Mouse (Mus musculus) WW6 (cell line): ENCODE results near the gene Igsf21.

Source experiments
- DNase-seq: peaks from one replicate; pipeline ENCODE4 v3.0.0-alpha.2; 2013; ENCODE audit warnings: low read depth, low spot score

Gene Igsf21

GRCm38 (mm10) chr4:140200296-140200695 lies 46.3 kb downstream of the Igsf21 start:
- DNase-seq = no peak

GRCm38 (mm10) chr4:140196717-140197116 lies 49.9 kb downstream of the Igsf21 start:
- DNase-seq = no peak

GRCm38 (mm10) chr4:140192276-140193002 lies 54.1 kb downstream of the Igsf21 start:
- no peak for DNase-seq

- no peak for DNase-seq
Observed at GRCm38 (mm10) chr4:140189601-140190000, 57.0 kb downstream of the Igsf21 start.

- DNase-seq = no peak
Observed at GRCm38 (mm10) chr4:140188626-140189025, 58.0 kb downstream of the Igsf21 start.

- DNase-seq = no peak
Observed at GRCm38 (mm10) chr4:140187404-140188145, 59.0 kb downstream of the Igsf21 start.

- no peak for DNase-seq
Observed at GRCm38 (mm10) chr4:140179576-140179975, 67.0 kb downstream of the Igsf21 start.

- DNase-seq = peak; percentile 31
Observed at GRCm38 (mm10) chr4:140177055-140177454, 69.5 kb downstream of the Igsf21 start.

GRCm38 (mm10) chr4:140173746-140174399 lies 72.7 kb downstream of the Igsf21 start:
- DNase-seq = no peak

GRCm38 (mm10) chr4:140173084-140173483 lies 73.5 kb downstream of the Igsf21 start:
- DNase-seq = no peak

GRCm38 (mm10) chr4:140171917-140172316 lies 74.7 kb downstream of the Igsf21 start:
- no peak for DNase-seq

GRCm38 (mm10) chr4:140171189-140171588 lies 75.4 kb downstream of the Igsf21 start:
- no peak for DNase-seq

GRCm38 (mm10) chr4:140165851-140166250 lies 80.7 kb downstream of the Igsf21 start:
- no peak for DNase-seq

GRCm38 (mm10) chr4:140164662-140165061 lies 81.9 kb downstream of the Igsf21 start:
- DNase-seq = no peak

GRCm38 (mm10) chr4:140159617-140160016 lies 87.0 kb downstream of the Igsf21 start:
- DNase-seq = no peak

- DNase-seq = no peak
Observed at GRCm38 (mm10) chr4:140154899-140155463, 91.6 kb downstream of the Igsf21 start.

- DNase-seq = no peak
Observed at GRCm38 (mm10) chr4:140154484-140154883, 92.1 kb downstream of the Igsf21 start.

GRCm38 (mm10) chr4:140153711-140154114 lies 92.9 kb downstream of the Igsf21 start:
- no peak for DNase-seq

GRCm38 (mm10) chr4:140153101-140153500 lies 93.5 kb downstream of the Igsf21 start:
- DNase-seq = no peak

- no peak for DNase-seq
Observed at GRCm38 (mm10) chr4:140149706-140150105, 96.9 kb downstream of the Igsf21 start.

GRCm38 (mm10) chr4:140147857-140148695 lies 98.5 kb downstream of the Igsf21 start:
- no peak for DNase-seq
